Mouse (Mus musculus) heart, adult 2 months (tissue): ENCODE measurements around the gene Zfp750. TPM values are rescaled to one million over a fixed set of nuclear protein-coding genes. Genes with fewer than 3 reads are reported as not detected.

Experiments
- DNase-seq, 2 experiments: peaks; one replicate each; pipeline ENCODE4 v3.0.0; 2021
- H3K27ac ChIP-seq: fragments of 200-600 bp; 2 replicates; pipeline ENCODE4 v1.8.1; 2022
- H3K27me3 ChIP-seq: fragments of 200-500 bp; 2 replicates; pipeline ENCODE4 v1.6.1; 2012; ENCODE audit warnings: mild to moderate bottlenecking, low read length, inconsistent platforms, mixed read lengths; ENCODE audit not compliant: control insufficient read depth, insufficient read depth
- H3K36me3 ChIP-seq: fragments of 200-500 bp; 2 replicates; pipeline ENCODE4 v1.6.1; 2012; ENCODE audit warnings: low read length, inconsistent platforms; ENCODE audit not compliant: control insufficient read depth, insufficient read depth
- H3K4me1 ChIP-seq: fragments of 200-500 bp; 2 replicates; pipeline ENCODE4 v1.6.1; 2011; ENCODE audit warnings: low read length; ENCODE audit not compliant: control insufficient read depth, insufficient read depth
- H3K4me3 ChIP-seq: fragments of 200-600 bp; 2 replicates; pipeline ENCODE4 v1.8.1; 2022
- H3K79me2 ChIP-seq: fragments of 200-500 bp; replicated peaks from 2 replicates; pipeline ENCODE4 v1.6.1; 2012; ENCODE audit warnings: mild to moderate bottlenecking, inconsistent platforms, low read length, moderate library complexity, mixed read lengths; ENCODE audit not compliant: control insufficient read depth, insufficient read depth
- H3K9ac ChIP-seq: fragments of 200-500 bp; 2 replicates; pipeline ENCODE4 v1.6.1; 2012; ENCODE audit warnings: low read depth, mild to moderate bottlenecking, control low read depth, inconsistent platforms, low read length, mixed read lengths
- CTCF ChIP-seq: fragments of 200-600 bp; IDR thresholded peaks from 2 replicates; pipeline ENCODE4 v1.8.1; 2022; ENCODE audit warnings: antibody characterized with exemption, mild to moderate bottlenecking, moderate library complexity
- EP300 ChIP-seq: fragments of 200-500 bp; IDR thresholded peaks from 2 replicates; pipeline ENCODE4 v1.6.1; 2011; ENCODE audit warnings: low read depth, low read length, control low read depth; ENCODE audit not compliant: insufficient read depth
- POLR2A ChIP-seq: fragments of 200-500 bp; IDR thresholded peaks from 2 replicates; pipeline ENCODE4 v1.6.1; 2011; ENCODE audit warnings: mild to moderate bottlenecking, low read depth, low read length, control low read depth; ENCODE audit not compliant: insufficient read depth
- WGBS: fragments of 180-500 bp; shearing (Covaris S2); methylation state at CpG from one replicate; pipeline ENCODE4 v1.1.7; 2018; 5-methylcytosine and 5-hydroxymethylcytosine counted together
- intact Hi-C: fragments of 180-260 bp; cut with DNase I; formaldehyde crosslinking; loops from one replicate; pipeline ENCODE4 v1.15.1; 2025
- polyA plus RNA-seq: library from polyadenylated mRNA; depleted of rRNA; stranded (reverse); fragments of >200 nt; gene quantifications from 2 replicates; pipeline ENCODE4 v1.2.3, GENCODE M21; 2012
- total RNA-seq, 2 experiments: library from RNA; stranded (reverse); gene quantifications; 2 replicates each; pipeline ENCODE4 v1.2.3; 2021

Gene Zfp750
- total and polyA plus RNA-seq, 3 experiments: 0.09 to 0.21 (median 0.14) TPM

DNA sequence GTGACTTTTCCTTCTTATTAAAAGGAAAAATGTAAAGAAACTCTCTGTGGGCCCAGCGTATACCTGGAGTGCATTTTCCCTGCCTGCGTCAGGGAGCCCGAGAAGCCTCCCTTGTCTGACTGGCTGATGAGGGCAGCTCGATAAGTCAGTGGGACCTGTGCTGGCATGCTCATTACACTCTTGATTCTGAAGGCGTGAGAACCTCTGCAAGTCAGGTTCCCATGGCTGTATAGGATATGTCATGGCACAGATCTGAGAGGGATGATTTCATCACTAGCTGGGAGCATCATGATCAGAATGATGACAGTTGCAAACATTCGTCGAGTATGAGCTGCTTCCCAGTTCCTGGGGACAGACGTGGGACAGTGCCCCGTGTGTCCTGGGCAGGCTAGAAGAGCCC, 3.1 kb downstream of the Zfp750 start:
- H3K79me2 ChIP-seq: no peaks in the 10 kb centered on the region
- no peak for TF ChIP-seq POLR2A
- no peak for TF ChIP-seq EP300
- no peak for TF ChIP-seq CTCF
- no peak for DNase-seq
- no peaks in the 10 kb centered on the region for H3K27me3 ChIP-seq
- H3K27ac ChIP-seq: no peak overlapping the region
- intact Hi-C loops: no loop called here
- 90% methylated on average over 9 of the region's 9 CpGs for WGBS
- no peak overlapping the region for H3K4me3 ChIP-seq
- no peaks in the 10 kb centered on the region for H3K36me3 ChIP-seq
- no peak overlapping the region for H3K9ac ChIP-seq
- H3K4me1 ChIP-seq: no peaks in the 10 kb centered on the region

- Histone ChIP-seq H3K27ac (no peak overlapping the region), H3K4me3 (no peak overlapping the region), H3K9ac (no peak overlapping the region), H3K79me2 (no peaks in the 10 kb centered on the region), H3K4me1 (no peaks in the 10 kb centered on the region), H3K27me3 (no peaks in the 10 kb centered on the region), H3K36me3 (no peaks in the 10 kb centered on the region)
- 90% methylated on average over 8 of the region's 8 CpGs for WGBS
- no peak for TF ChIP-seq POLR2A
- TF ChIP-seq EP300: no peak
- TF ChIP-seq CTCF: no peak
- DNase-seq: no peak
- intact Hi-C loops: no loop called here
Observed at GRCm38 (mm10) chr11:121512896-121513572, 6.1 kb downstream of the Zfp750 start.

GRCm38 (mm10) chr11:121510512-121511246, 8.5 kb downstream of the Zfp750 start:
- no peaks in the 10 kb centered on the region for H3K79me2 ChIP-seq
- no peaks in the 10 kb centered on the region for H3K27me3 ChIP-seq
- no peak overlapping the region for H3K9ac ChIP-seq
- H3K36me3 ChIP-seq: no peaks in the 10 kb centered on the region
- H3K4me3 ChIP-seq: no peak overlapping the region
- intact Hi-C loops: no loop called here
- TF ChIP-seq EP300 (no peak), POLR2A (no peak), CTCF (no peak)
- no peak overlapping the region for H3K27ac ChIP-seq
- no peaks in the 10 kb centered on the region for H3K4me1 ChIP-seq
- no peak for DNase-seq
- WGBS: 71% methylated on average over 9 of the region's 9 CpGs

DNA sequence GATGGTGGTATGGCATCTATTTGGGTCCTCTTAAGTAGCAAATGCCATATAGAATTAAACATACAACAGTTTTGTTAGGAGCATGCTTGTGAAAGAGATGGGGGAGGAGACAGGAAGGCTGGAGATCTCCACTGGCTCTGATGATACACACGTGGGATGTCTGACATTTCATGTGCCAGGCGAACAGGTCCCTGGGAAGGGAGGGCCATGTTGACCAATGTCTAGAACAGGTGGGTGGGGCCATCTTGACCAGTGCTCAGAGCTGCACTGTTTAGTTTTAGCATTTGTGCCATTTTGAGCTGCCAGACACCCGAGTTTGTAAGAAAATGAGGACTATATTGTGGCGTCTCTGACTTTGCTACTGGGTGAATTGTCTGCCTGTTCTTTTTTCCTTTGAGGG, 10.7 kb downstream of the Zfp750 start:
- intact Hi-C loops: no loop called here
- TF ChIP-seq EP300: no peak
- no peak for TF ChIP-seq POLR2A
- no peak for TF ChIP-seq CTCF

DNA sequence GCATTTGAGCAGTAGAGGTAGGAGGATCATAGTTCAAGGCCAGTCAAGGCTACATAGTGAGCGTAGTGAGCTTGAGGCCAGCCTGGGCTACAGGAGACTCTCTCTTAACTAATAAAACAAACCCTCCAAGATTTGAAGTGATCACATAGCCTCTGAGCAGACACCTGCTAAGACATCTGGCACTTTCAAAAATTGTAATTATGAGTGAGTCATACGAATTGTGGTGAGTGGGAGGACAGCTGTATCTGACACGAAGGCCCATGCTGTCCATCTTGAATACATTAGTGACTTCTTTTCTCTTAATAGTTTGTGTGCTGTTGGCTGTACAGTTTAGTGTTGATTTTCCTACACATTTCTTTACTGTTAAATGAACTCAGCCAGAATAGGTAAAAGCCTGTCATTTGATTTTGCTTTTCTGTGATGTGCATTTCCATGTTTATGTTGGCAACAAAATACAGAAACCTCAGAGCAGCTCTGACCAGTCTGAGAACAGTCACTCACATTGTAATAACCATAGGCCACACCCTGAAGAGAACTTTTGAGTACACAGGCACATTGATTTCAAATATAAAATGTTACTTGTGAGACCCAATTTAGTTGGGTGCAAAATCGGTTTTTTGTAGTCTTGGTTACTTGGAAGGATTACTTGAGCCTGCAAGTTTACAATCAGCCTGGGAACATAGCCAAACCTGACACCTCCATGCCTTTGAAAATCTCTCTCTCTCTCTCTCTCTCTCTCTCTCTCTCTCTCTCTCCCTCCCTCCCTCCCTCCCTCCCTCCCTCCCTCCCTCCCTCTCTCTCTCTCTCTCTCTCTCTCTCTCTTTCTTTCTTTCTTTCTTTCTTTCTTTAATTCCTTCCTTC, 16.9 kb downstream of the Zfp750 start:
- DNase-seq: no peak
- H3K36me3 ChIP-seq: no peaks in the 10 kb centered on the region
- no peak overlapping the region for H3K4me3 ChIP-seq
- no peaks in the 10 kb centered on the region for H3K4me1 ChIP-seq
- H3K9ac ChIP-seq: no peak overlapping the region
- H3K27ac ChIP-seq: no peak overlapping the region
- TF ChIP-seq POLR2A: no peak
- TF ChIP-seq CTCF: no peak
- no peak for TF ChIP-seq EP300
- WGBS: 69% methylated on average over 4 of the region's 4 CpGs
- no peaks in the 10 kb centered on the region for H3K27me3 ChIP-seq
- H3K79me2 ChIP-seq: no peaks in the 10 kb centered on the region
- intact Hi-C loops: no loop called here

More for the DNA sequence above, 10.7 kb downstream of the Zfp750 start:
- no peaks in the 10 kb centered on the region for H3K79me2 ChIP-seq
- H3K36me3 ChIP-seq: no peaks in the 10 kb centered on the region
- WGBS: 65% methylated on average over 4 of the region's 4 CpGs
- H3K4me3 ChIP-seq: no peak overlapping the region
- DNase-seq: no peak
- H3K4me1 ChIP-seq: no peaks in the 10 kb centered on the region
- no peak overlapping the region for H3K9ac ChIP-seq
- no peaks in the 10 kb centered on the region for H3K27me3 ChIP-seq
- no peak overlapping the region for H3K27ac ChIP-seq

- DNase-seq: no peak
- WGBS: 76% methylated on average over 4 of the region's 4 CpGs
- intact Hi-C loops: no loop called here
- H3K79me2 ChIP-seq: no peaks in the 10 kb centered on the region
- H3K4me3 ChIP-seq: no peak overlapping the region
- no peaks in the 10 kb centered on the region for H3K27me3 ChIP-seq
- H3K4me1 ChIP-seq: no peaks in the 10 kb centered on the region
- no peaks in the 10 kb centered on the region for H3K36me3 ChIP-seq
- H3K27ac ChIP-seq: no peak overlapping the region
- H3K9ac ChIP-seq: no peak overlapping the region
- TF ChIP-seq POLR2A (no peak), EP300 (no peak), CTCF (no peak)
Observed at GRCm38 (mm10) chr11:121501525-121501924, 17.6 kb downstream of the Zfp750 start.
